Mouse (Mus musculus) neural tube, embryonic 15.5 days (tissue): ENCODE data around the gene Kctd14. TPM values are rescaled to one million over a fixed set of nuclear protein-coding genes. Genes with fewer than 3 reads are reported as not detected.
"Not testable (repeated sequence)": the region's sequence is repeated elsewhere in the genome, so short reads cannot be mapped to it uniquely, and the experiment has no call there.

Experiments used
- ATAC-seq: fragments of 200-750 bp; cut with Nextera tagmentation; 2 replicates; pipeline ENCODE4 v1.8.0; 2017; ENCODE audit warnings: mild to moderate bottlenecking, moderate TSS enrichment, moderate library complexity; ENCODE audit not compliant: low FRiP score
- H3K27ac ChIP-seq: fragments of 300-500 bp; sonication (generic); replicated peaks from 2 replicates; pipeline ENCODE4 v1.5.1; 2015; ENCODE audit warnings: mild to moderate bottlenecking, inconsistent platforms
- H3K27me3 ChIP-seq: fragments of 300-500 bp; sonication (generic); replicated peaks from 2 replicates; pipeline ENCODE4 v1.6.1; 2015; ENCODE audit warnings: inconsistent platforms
- H3K36me3 ChIP-seq: fragments of 300-500 bp; sonication (generic); 2 replicates; pipeline ENCODE4 v1.6.1; 2015; ENCODE audit warnings: inconsistent platforms
- H3K4me1 ChIP-seq: fragments of 300-500 bp; sonication (generic); 2 replicates; pipeline ENCODE4 v1.6.1; 2015; ENCODE audit warnings: inconsistent platforms
- H3K4me2 ChIP-seq: fragments of 300-500 bp; sonication (generic); 2 replicates; pipeline ENCODE4 v1.6.1; 2015; ENCODE audit warnings: inconsistent platforms, mild to moderate bottlenecking, moderate library complexity
- H3K4me3 ChIP-seq: fragments of 300-500 bp; sonication (generic); replicated peaks from 2 replicates; pipeline ENCODE4 v1.5.1; 2015; ENCODE audit warnings: mild to moderate bottlenecking, inconsistent platforms
- H3K9ac ChIP-seq: fragments of 300-500 bp; sonication (generic); replicated peaks from 2 replicates; pipeline ENCODE4 v1.6.1; 2015; ENCODE audit warnings: mild to moderate bottlenecking, inconsistent platforms
- H3K9me3 ChIP-seq: fragments of 300-500 bp; sonication (generic); replicated peaks from 2 replicates; pipeline ENCODE4 v1.6.1; 2016; ENCODE audit warnings: inconsistent platforms
- WGBS: fragments of 180-500 bp; shearing (Covaris S2); methylation state at CpG from one replicate; pipeline ENCODE4 v1.1.7; 2015; ENCODE audit warnings: mixed read lengths; 5-methylcytosine and 5-hydroxymethylcytosine counted together
- polyA plus RNA-seq: library from polyadenylated mRNA; unstranded; fragments of >200 nt; fragmentation: Nextera tagmentation; extraction: Ambion mirVana; gene quantifications from 2 replicates; pipeline ENCODE4 v1.2.1, GENCODE M21; 2015

Kctd14 gene
- 2.1 and 3.0 TPM in 2 replicates for polyA plus RNA-seq

- H3K27ac ChIP-seq, H3K27me3 ChIP-seq, H3K4me3 ChIP-seq, H3K36me3 ChIP-seq, H3K9me3 ChIP-seq, ATAC-seq, H3K9ac ChIP-seq, H3K4me2 ChIP-seq: not testable (repeated sequence)
- WGBS = 86% methylated on average over 2 of the region's 2 CpGs
- peaks cover 13% of the 10 kb centered on the region for H3K4me1 ChIP-seq
Measured at GRCm38 (mm10) chr7:97451023-97451422, at the start of gene Kctd14. Gene Kctd14 (plus strand): TSS chr7:97451323.

- Histone ChIP-seq H3K9ac (no peak overlapping the region), H3K4me2 (no peak overlapping the region), H3K36me3 (peaks cover 47% of the 10 kb centered on the region), H3K9me3 (no peaks in the 10 kb centered on the region), H3K4me3 (no peak overlapping the region), H3K27me3 (no peaks in the 10 kb centered on the region), H3K4me1 (peaks cover 4% of the 10 kb centered on the region), H3K27ac (no peak overlapping the region)
- no peak for ATAC-seq
- 66% methylated on average over 10 of the region's 10 CpGs for WGBS
Measured at GRCm38 (mm10) chr7:97407145-97407544, 44.0 kb upstream of the Kctd14 start.

DNA sequence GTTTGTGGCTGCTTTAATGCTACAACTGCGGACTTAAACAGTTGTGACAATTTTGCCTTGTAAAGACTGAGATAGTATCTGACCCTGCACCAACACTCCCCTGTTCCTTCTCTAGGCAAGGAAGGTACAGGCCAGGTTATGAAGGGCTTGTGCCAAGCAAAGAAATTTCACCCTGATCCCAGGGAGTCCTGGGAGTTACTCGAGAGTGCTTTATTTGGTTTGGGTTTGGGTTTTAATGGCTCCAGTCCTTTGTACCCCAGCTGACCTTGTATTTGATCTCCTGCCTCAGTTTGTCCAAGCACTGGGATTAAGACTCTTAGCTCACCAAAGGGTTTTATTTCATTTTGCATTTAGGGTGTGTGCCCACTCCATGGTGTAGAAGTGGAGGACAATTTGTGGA, 40.0 kb upstream of the Kctd14 start:
- Histone ChIP-seq H3K9ac (no peak overlapping the region), H3K4me3 (no peak overlapping the region), H3K9me3 (no peaks in the 10 kb centered on the region), H3K27me3 (no peaks in the 10 kb centered on the region), H3K4me2 (no peak overlapping the region), H3K27ac (no peak overlapping the region), H3K36me3 (peaks cover 47% of the 10 kb centered on the region), H3K4me1 (no peaks in the 10 kb centered on the region; the same call in 1 of the 2 replicates)
- WGBS = 96% methylated on average over 2 of the region's 2 CpGs
- ATAC-seq = no peak

DNA sequence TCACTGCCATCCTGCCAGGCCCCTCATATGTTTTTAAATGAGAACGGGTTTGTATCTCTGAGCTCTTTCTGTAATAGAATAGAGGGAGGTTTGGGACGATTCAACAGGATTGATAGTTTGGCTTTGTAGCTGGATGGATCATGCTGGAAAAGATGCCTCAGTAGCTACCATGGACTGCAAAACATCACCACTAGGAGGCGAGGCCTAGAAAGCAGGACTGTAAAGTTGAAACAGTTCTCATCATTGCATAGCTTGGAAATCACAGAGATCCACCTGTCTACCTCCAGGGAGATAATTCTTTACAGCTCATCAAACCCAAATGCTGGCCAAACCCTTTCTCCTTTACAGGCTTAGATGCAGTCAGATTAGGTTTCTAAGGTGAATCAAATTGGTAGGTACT, 39.5 kb upstream of the Kctd14 start:
- Histone ChIP-seq H3K4me1 (no peaks in the 10 kb centered on the region; the same call in 1 of the 2 replicates), H3K4me2 (no peak overlapping the region), H3K9me3 (no peaks in the 10 kb centered on the region), H3K4me3 (no peak overlapping the region), H3K27ac (no peak overlapping the region), H3K9ac (no peak overlapping the region), H3K27me3 (no peaks in the 10 kb centered on the region), H3K36me3 (peaks cover 47% of the 10 kb centered on the region)
- ATAC-seq = no peak
- 85% methylated on average over 3 of the region's 3 CpGs for WGBS

- WGBS = 92% methylated on average over 1 of the region's 1 CpGs
- no peak overlapping the region for H3K9ac ChIP-seq
Measured at GRCm38 (mm10) chr7:97413981-97414380, 37.1 kb upstream of the Kctd14 start.

DNA sequence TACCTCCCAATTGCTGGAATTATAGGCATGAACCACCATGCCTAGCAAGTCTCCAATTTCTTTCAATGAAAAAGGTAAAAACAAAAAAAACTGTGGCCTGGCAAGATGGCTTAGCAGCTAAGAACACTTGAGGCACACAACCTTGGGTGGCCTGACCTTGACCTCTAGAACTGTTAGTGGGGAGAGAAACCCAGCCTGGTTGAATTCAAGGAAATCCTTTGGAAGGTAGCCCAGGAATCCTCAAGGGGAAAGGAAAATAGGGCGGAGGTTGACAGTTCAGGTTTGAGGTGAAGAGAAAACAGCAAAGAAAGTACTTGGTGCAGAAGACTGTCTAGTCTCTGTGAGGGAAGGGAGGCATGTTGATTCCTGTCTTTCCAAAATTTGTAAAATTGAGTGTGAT, 36.7 kb upstream of the Kctd14 start:
- H3K27me3 ChIP-seq = no peaks in the 10 kb centered on the region
- peaks cover 25% of the 10 kb centered on the region for H3K36me3 ChIP-seq
- no peak overlapping the region for H3K4me3 ChIP-seq
- no peak overlapping the region for H3K9ac ChIP-seq
- WGBS = 80% methylated on average over 1 of the region's 1 CpGs
- no peaks in the 10 kb centered on the region for H3K9me3 ChIP-seq
- H3K4me1 ChIP-seq = peaks cover 5% of the 10 kb centered on the region; the same call in 1 of the 2 replicates
- no peak overlapping the region for H3K27ac ChIP-seq
- H3K4me2 ChIP-seq = no peak overlapping the region
- ATAC-seq = no peak

More at GRCm38 (mm10) chr7:97413981-97414380, 37.1 kb upstream of the Kctd14 start:
- Histone ChIP-seq H3K36me3 (peaks cover 29% of the 10 kb centered on the region), H3K9me3 (no peaks in the 10 kb centered on the region), H3K4me1 (peaks cover 5% of the 10 kb centered on the region; the same call in 1 of the 2 replicates), H3K4me2 (no peak overlapping the region), H3K27me3 (no peaks in the 10 kb centered on the region), H3K4me3 (no peak overlapping the region), H3K27ac (no peak overlapping the region)
- ATAC-seq = no peak

DNA sequence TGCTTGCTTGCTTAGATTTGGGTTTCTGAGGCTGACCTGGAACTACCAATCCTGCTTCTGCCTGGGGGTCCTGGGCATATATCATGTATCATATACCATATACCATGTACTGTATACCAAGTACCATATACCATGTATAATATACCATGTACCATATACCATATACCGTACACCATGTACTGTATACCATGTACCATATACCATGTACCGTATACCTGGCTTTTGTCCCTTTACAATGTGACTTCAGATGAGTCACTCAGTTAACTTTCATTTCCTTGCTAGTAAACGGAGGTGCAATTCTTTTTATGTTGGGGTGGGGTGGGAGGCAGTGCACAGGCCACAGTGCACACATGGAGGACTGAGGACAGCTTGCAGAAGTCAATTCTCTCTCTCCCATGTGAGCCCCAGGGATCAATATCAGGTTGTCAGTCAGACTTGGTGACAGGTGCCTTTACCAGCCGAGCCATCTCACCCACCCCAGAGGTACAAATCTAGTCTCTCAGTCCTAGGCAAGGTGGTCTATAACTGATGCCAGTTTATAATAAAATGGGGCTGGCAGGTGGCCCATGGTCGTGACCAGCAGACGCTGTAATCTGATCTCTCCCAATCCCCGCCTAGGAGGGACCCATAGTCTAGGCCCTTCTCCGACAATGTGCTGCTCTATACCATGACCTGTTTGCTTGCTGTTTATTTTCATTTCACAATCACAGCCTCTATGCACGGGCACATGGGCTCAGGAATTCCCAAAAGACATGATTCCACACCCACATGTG, 36.0 kb upstream of the Kctd14 start:
- Histone ChIP-seq H3K9me3 (no peaks in the 10 kb centered on the region), H3K4me3 (no peak overlapping the region), H3K27me3 (no peaks in the 10 kb centered on the region), H3K4me1 (peaks cover 5% of the 10 kb centered on the region; the same call in 1 of the 2 replicates), H3K27ac (no peak overlapping the region), H3K4me2 (no peak overlapping the region), H3K36me3 (peaks cover 18% of the 10 kb centered on the region), H3K9ac (no peak overlapping the region)
- 68% methylated on average over 9 of the region's 9 CpGs for WGBS
- no peak for ATAC-seq

GRCm38 (mm10) chr7:97416473-97416872, 34.6 kb upstream of the Kctd14 start:
- H3K27me3 ChIP-seq = no peaks in the 10 kb centered on the region
- ATAC-seq = no peak
- no peak overlapping the region for H3K4me3 ChIP-seq
- H3K4me1 ChIP-seq = peaks cover 5% of the 10 kb centered on the region; the same call in 1 of the 2 replicates
- WGBS = 91% methylated on average over 4 of the region's 4 CpGs
- peaks cover 5% of the 10 kb centered on the region; the same call in 1 of the 2 replicates for H3K36me3 ChIP-seq
- H3K4me2 ChIP-seq = no peak overlapping the region
- no peaks in the 10 kb centered on the region for H3K9me3 ChIP-seq
- H3K9ac ChIP-seq = no peak overlapping the region
- no peak overlapping the region for H3K27ac ChIP-seq

DNA sequence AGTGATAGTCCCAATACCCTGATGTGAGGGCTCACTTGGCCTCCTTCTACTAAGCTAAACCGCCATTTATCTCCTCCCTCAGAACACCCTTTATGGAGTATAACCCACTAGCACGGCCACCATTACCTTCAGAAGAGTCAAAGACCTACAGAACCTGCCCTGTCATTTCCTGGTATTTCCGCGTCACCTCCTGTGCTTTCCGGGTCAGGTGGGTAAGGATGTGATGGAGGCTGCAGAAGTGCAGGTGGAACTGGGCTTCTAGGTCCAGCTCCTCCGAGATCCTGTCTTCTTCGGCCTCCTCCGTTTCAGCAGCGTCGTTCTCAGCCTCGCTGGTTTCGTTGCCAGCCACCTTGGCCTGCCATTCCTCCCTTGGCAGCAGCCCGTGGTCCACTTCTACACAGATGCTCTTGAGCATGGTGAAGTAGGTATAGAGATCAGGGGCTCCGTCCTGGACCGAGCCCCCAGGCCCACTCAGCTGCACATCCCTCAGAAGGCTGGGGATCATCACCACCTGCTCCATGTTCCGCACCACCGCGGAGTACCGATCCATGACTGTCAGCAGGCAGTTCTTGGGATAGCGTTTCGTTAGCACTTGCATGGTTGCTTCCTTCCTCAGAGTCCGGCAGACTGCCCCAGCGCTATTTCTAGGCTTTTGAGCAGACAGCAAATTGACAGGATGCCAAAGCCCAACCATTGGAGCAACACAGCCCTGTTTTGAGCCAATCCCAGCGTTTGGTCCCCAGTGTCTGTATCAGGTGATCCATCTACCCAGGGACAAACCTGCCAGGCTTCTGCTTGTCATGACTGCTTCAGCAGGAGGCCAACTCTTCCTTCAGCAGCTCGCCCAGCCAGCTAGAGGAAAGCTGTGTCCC, 34.0 kb upstream of the Kctd14 start, which contains the start of gene Thrsp:
Gene Thrsp, minus strand, starts transcription at position 825 of the 872 bp plus-strand sequence.
- ATAC-seq = no peak
- H3K9me3 ChIP-seq = no peaks in the 10 kb centered on the region
- WGBS = 77% methylated on average over 25 of the region's 25 CpGs
- no peak within 1 kb of the TSS for H3K4me2 ChIP-seq
- H3K9ac ChIP-seq = no peak within 1 kb of the TSS
- H3K4me1 ChIP-seq = peaks cover 5% of the 10 kb centered on the region; the same call in 1 of the 2 replicates
- H3K4me3 ChIP-seq = no peak within 1 kb of the TSS
- no peaks in the 10 kb centered on the region for H3K27me3 ChIP-seq
- H3K27ac ChIP-seq = no peak within 1 kb of the TSS
- H3K36me3 ChIP-seq = peaks cover under 1% of the 10 kb centered on the region; the same call in 1 of the 2 replicates

- ATAC-seq = no peak
- Histone ChIP-seq H3K27me3 (no peaks in the 10 kb centered on the region), H3K4me2 (no peak overlapping the region), H3K4me1 (peaks cover 5% of the 10 kb centered on the region; the same call in 1 of the 2 replicates), H3K9ac (no peak overlapping the region), H3K9me3 (no peaks in the 10 kb centered on the region), H3K27ac (no peak overlapping the region), H3K4me3 (no peak overlapping the region), H3K36me3 (no peaks in the 10 kb centered on the region)
- 70% methylated on average over 5 of the region's 5 CpGs for WGBS
Measured at GRCm38 (mm10) chr7:97418717-97419116, 32.4 kb upstream of the Kctd14 start.

DNA sequence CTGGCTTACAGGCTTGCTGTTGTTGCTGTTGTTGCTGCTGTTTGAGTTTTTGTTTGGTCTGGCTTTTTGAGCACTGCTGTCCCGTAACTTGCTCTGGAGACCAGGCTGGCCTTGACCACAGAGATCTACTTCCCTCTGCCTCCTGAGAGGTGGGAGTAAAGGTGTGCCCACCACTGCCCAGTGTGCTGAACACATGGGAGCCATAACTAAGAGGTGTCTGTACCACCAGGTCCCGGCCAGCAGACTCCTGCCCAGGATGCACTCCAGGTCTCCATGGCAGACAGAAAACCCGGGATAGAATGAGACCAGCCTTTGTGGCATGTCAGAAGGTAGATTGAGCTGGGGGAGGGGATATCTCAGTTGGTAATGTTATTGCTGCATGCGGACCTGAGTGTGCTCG, 32.0 kb upstream of the Kctd14 start:
- no peak overlapping the region for H3K4me3 ChIP-seq
- H3K4me2 ChIP-seq = no peak overlapping the region
- WGBS = 87% methylated on average over 5 of the region's 5 CpGs
- H3K27me3 ChIP-seq = no peaks in the 10 kb centered on the region
- H3K9ac ChIP-seq = no peak overlapping the region
- H3K27ac ChIP-seq = no peak overlapping the region
- no peaks in the 10 kb centered on the region for H3K9me3 ChIP-seq
- ATAC-seq = no peak
- H3K36me3 ChIP-seq = no peaks in the 10 kb centered on the region
- H3K4me1 ChIP-seq = peaks cover 5% of the 10 kb centered on the region; the same call in 1 of the 2 replicates
